Mouse (Mus musculus): ENCODE measurements at regions not wholly inside any gene's neighbourhood (a gene's known extent, or its start where the extent isn't known, plus 50 kb on each side); places are given as distances from the start of the nearest gene placed in this dataset.

GRCm38 (mm10) chr12:27060899-27061762, 281.2 kb downstream of the Sox11 start:
- no peak for DNase-seq

GRCm38 (mm10) chr12:27059885-27060284, 282.5 kb downstream of the Sox11 start:
- DNase-seq = no peak

- no peak for DNase-seq
Measured at GRCm38 (mm10) chr12:27054411-27054810, 288.0 kb downstream of the Sox11 start.

GRCm38 (mm10) chr12:27037922-27038321, 304.5 kb downstream of the Sox11 start:
- no peak for DNase-seq

- DNase-seq = no peak
Measured at GRCm38 (mm10) chr12:27019751-27020150, 322.6 kb downstream of the Sox11 start.

- no peak for DNase-seq
Measured at GRCm38 (mm10) chr12:27018366-27018765, 324.0 kb downstream of the Sox11 start.

DNA sequence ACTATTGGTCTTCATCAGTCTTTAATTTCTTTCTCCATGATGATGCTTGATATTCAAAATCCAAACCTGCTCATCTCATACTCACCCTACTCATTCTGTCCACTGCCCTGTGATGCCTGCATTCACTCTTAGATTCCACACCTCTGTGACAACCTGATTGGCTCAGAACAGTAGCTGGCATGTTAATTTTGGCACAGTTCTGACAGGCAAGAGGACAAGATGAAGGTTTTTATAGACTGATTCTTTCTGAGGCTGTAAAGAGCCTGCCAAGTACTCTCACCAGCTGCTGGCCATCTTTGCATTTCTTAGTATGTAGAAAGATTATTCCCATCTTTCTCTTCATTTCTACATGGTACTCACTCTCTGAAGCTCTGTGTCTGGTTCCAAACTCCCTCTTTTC, 343.1 kb downstream of the Sox11 start:
- DNase-seq = no peak

DNA sequence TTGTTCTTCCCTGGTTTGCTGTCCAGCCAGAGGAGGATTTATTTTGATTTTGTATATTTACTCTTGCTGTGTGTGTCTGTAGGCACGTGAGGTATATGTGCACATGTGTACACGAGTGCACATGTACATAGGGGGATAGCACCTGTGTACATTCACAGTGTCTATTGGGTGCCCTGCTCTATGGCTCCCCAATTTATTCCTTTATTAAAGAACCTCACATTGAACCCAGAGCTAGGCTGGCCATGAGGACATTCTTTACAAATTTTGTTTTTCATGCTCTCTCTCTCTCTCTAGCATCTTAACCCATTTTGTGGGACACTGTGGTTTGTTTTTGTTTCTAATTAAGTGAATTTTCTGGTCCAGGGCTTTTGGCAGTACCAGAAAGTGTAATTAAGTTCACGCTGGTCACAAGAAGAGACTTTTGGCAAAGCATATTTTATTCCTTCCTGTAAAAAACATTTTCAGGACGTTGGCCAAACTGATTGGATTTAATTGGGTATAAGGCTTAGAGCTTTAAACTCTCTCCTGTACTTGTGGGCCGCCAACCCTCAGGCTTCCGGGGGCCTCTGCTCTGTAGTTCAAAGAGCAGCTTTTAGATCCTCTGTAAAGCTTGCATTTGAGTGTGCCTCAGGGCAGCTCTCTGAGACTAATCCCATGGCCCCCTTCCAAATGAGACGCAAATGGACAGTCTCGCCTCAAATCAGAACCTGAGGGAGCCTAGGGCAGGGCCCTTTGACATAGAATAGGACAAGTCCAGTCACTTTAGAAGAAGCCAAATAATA, 365.9 kb downstream of the Sox11 start:
- DNase-seq = no peak

GRCm38 (mm10) chr12:26972495-26973113, 369.8 kb downstream of the Sox11 start:
- DNase-seq = no peak

DNA sequence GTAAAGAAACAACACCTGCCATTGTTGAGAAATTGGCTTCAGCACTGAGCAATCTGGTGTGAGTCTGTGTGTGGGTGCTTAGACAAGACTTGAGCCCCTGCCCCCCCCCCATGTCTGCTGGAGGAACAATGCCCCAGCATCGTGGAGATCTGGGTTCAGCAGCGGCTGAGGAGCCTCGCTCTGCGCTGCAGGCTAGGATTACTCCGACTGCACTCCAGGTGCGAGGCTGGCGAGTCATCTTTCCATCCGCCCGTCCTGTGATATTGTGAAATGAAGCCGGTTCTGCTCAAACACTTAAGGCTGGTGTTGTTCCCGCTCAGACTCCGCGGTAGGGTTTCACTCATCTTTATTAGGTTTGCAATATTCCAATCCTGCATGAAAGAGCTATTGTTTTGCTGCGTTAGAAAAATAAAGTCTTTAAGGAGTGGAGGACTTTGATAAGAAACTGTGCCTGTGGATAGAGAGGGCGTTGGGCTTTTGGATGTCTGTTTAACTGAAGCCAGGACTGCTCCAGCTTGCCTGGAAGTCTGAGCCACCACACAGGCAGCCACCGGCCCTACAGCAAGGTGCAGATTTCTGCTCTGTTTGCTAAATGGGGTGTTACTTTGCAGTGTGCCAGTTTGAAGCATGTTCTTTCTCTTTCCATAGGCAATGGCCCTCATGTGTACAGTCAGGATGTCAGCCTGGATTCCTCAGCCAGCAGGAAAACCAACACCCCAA, 375.2 kb downstream of the Sox11 start:
- DNase-seq = no peak

- no peak for DNase-seq
Measured at GRCm38 (mm10) chr12:26963917-26964316, 378.5 kb downstream of the Sox11 start.

DNA sequence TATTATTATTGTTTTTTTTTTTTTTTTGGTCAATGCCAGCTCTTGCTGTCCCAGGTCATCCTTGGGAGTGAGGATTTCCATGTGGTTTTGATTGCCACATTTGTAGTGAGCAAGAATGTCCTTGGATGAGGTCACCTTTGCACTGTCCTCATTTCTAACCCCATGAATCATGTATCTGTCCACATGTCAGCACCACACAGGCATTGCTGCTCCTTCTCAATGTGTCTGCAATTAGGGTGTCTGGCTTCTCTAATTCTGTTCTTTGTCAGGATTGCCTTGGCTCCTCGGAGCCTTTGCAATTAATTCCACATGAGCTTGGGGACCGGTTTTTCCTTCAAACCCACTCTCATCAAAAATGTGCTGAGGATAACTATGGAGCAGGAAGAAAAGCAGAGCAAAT, 402.5 kb downstream of the Sox11 start:
- no peak for DNase-seq

DNA sequence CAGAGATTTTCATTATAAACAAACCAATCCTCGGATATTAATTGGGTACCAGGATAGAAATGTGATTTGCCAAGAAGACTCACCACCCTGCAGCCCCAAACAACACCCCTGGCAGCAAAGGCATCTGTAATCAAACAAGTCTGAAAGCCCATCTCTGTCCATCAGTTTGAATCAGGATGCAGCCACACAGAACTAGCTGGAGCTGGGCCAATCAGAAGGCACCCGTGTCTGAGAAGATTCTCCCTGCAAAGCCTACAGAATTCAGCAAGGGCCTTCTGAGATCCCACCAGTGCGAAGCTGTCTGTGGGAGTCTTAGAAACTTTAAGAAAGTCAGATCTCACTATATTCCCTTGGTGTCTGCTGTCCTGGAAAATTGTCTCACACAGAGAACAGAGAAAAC, 404.5 kb downstream of the Sox11 start:
- peak; percentile 15 for DNase-seq

DNA sequence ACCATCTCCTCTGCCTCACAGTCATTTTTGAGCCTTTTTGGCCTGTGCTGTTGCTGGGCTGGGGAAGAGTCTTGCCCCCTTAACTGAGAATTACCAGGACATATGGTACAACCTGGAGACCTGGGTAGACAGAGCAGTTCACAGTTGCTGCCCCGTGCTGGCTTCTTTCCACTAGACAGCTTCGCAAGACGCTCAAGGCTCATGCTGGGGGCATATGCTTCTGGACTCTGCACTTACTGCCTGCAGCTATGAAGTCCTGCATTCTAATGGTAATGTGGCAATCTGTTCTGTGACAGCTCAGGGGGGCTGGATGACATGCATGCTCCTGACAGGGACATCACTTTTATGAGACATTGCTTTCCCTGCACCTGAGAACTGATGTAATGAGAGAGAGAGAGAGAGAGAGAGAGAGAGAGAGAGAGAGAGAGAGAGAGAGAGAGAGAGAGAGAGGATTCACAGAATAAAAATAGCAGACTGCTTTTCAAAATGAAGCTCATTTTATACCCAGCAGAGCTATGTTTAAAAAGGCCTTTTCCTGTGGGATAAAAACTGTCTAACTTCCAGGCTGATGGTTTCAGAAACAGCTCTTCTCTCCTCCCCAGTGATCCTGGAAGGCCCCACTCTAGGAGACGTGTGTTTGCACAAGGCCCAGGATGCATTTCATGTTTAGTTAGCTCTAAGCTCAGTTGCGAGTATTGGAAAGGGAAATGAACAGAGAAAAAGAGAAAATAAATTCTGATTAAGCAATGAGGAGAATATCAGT, 405.5 kb downstream of the Sox11 start:
- peak; percentile 80 for DNase-seq

DNA sequence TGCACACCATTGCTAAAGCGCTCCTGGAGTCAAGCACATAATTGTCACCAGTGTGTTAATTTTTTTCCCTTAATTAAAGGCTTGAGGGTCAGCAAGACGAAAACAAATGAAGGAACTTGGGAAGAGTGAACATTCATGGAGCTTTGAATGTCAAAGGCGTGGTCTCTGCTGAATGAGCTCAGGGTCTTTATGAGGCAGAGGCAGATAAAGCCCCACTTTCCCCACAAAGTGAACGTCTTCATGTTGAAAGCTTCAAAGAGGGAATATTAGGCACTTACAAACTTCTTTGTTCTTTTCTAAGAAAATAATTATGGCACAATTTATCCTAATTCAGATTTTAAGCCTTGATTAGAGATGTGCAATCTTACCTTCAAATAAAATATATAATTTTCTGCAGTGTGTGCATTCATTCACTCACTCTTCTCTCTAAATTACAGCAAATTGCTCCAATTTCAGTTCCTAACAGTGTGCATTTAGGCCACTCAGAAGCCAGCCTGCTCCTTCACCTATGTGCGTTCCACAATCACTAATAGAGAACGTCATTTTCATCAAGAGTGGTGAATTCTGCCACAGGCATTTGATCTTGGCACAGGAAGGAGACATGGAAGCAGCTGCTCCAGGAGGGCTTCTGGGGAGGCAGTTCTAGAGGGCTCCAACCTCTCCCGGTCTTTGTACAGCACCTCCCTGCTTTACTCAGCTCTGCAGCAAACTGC, 412.1 kb downstream of the Sox11 start:
- no peak for DNase-seq

- DNase-seq = no peak
Measured at GRCm38 (mm10) chr12:26906126-26906525, 436.2 kb downstream of the Sox11 start.

- no peak for DNase-seq
Measured at GRCm38 (mm10) chr12:26903894-26904272, 434.9 kb downstream of the Cmpk2 start.

GRCm38 (mm10) chr12:26903073-26903893, 434.3 kb downstream of the Cmpk2 start:
- DNase-seq = no peak

DNA sequence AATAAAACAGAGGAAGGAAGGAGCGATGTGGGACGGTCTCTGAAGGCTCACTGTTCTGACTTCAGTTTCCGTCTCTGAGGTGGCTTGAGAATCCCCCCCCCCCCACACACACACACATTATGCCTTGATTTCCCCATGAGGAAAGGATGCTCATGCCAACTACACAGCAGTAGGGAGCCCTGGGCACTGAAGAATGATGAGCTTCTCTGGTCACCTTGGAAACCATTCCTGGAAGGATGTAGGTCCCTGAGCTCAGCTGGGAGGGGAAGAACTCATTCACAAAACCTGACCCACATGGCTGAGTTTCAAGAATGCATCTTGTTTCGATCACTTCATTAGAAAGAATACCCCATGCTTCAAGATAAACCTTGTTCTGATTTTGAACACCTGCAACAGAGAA, 422.2 kb downstream of the Cmpk2 start:
- no peak for DNase-seq

DNA sequence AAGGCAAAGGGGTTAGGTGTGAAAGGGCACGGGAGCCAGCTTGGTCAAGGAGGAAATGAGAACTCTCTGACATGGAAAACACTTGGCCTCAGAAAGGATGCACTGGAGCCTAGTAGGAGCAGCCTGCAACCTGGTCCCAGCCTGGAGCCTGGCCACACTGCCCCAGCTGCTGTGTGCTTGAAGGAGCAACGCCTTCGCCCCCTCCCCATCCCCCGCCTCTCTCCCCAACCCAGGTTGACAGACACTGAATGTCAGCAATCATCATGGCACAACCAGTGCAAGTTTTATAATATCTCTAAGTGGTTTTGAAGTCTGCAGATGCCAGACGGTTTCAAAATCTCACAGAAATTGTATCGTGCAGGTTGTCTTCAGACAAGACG, 417.6 kb downstream of the Cmpk2 start:
- no peak for DNase-seq
